Comparison of ENCODE assay signal across 16 mouse cellular contexts in the genomic region with DNA sequence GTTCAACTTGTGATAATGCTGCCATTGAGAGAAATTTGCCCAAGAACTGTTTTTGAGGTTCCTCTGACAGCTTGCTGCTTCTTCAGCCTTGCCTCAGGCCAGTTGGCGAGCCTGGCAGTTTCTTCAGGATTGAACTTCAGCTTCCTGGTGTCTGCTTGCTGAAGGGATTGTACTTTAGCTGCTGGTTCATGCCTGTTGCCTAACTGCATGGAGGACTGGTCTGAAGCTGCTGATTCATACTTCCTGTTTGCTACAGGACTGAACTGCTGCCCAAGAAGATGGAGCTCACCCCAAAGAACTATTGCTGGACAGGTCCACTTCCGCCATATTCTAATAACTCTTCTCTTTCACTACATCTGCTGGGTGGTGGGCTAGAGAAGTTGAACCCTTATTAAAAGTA.
"Had no signal": no experiment of that assay in that cellular context is flagged by ENCODE, and none has a peak within 500 bp of the region (broad histone marks: within the 10 kb centered on the region; RNA-seq: fewer than 3 reads in every experiment).

No protein-coding gene starts in this region.

- H3K27me3 ChIP-seq: liver, embryonic 13.5 days; megakaryocyte, embryonic 14.5 days; midbrain, embryonic 13.5 days had no signal

- H3K4me1 ChIP-seq: liver, embryonic 13.5 days; midbrain, embryonic 10.5 days; midbrain, embryonic 13.5 days had no signal

- ATAC-seq: midbrain, embryonic 13.5 days; midbrain, embryonic 16.5 days had no signal

- H3K9ac ChIP-seq: liver, embryonic 13.5 days; midbrain, embryonic 13.5 days had no signal

- DNase-seq: kidney, postnatal 14 days; kidney, postnatal 4 days; layer of hippocampus, postnatal 36 days; liver, embryonic 13.5 days; lung, adult 2 months; lung, postnatal 14 days; lung, postnatal 4 days; thymus, adult 2 months; thymus, postnatal 14 days; thymus, postnatal 4 days had no signal

- H3K4me2 ChIP-seq: liver, embryonic 13.5 days; midbrain, embryonic 13.5 days had no signal

- H3K9me3 ChIP-seq: liver, embryonic 13.5 days; megakaryocyte, embryonic 14.5 days; midbrain, embryonic 10.5 days; midbrain, embryonic 13.5 days had no signal

- H3K36me3 ChIP-seq: liver, embryonic 13.5 days; midbrain, embryonic 10.5 days; midbrain, embryonic 13.5 days had no signal

- H3K4me3 ChIP-seq: left cerebral cortex, adult 2 months; liver, embryonic 13.5 days; megakaryocyte, embryonic 14.5 days; midbrain, embryonic 10.5 days; midbrain, embryonic 13.5 days had no signal

- H3K27ac ChIP-seq: left cerebral cortex, adult 2 months; liver, embryonic 13.5 days; midbrain, embryonic 10.5 days; midbrain, embryonic 13.5 days; stomach, postnatal 0 days had no signal
